Mouse (Mus musculus) C2C12 (cell line): Measurements from ENCODE around the gene Hoxc6.

ENCODE experiments used
- CTCF ChIP-seq: IDR thresholded peaks from one replicate; pipeline ENCODE4 v1.5.1; 2011; ENCODE audit not compliant: control insufficient read depth, insufficient read depth, insufficient read length
- FOSL1 ChIP-seq: IDR thresholded peaks from one replicate; pipeline ENCODE4 v1.8.0; 2011; ENCODE audit warnings: mild to moderate bottlenecking, low read length; ENCODE audit not compliant: poor library complexity, insufficient read depth, severe bottlenecking
- MAX ChIP-seq: IDR thresholded peaks from one replicate; pipeline ENCODE4 v1.6.1; 2011; ENCODE audit warnings: mild to moderate bottlenecking, control low read depth
- MYOD1 ChIP-seq: IDR thresholded peaks from one replicate; pipeline ENCODE4 v1.6.1; 2011; ENCODE audit warnings: low read depth; ENCODE audit not compliant: control insufficient read depth, insufficient read length
- MYOG ChIP-seq: IDR thresholded peaks from one replicate; pipeline ENCODE4 v1.6.1; 2011; ENCODE audit not compliant: control insufficient read depth, insufficient read length; ENCODE audit errors: extremely low read depth
- USF1 ChIP-seq: IDR thresholded peaks from one replicate; pipeline ENCODE4 v1.6.1; 2011; ENCODE audit warnings: low read depth, mild to moderate bottlenecking, control low read depth, moderate library complexity

- TF ChIP-seq CTCF = no peak
- no peak for TF ChIP-seq MAX
- TF ChIP-seq MYOG = no peak
- no peak for TF ChIP-seq USF1
- no peak for TF ChIP-seq FOSL1
- no peak for TF ChIP-seq MYOD1
Observed at GRCm38 (mm10) chr15:102970740-102971139, 27.3 kb upstream of the Hoxc6 start.
